Mouse (Mus musculus): ENCODE measurements around the gene Il1rn. TPM values are rescaled to one million over a fixed set of nuclear protein-coding genes. Genes with fewer than 3 reads are reported as not detected.

Gene Il1rn
- polyA plus RNA-seq, 1 experiment, result not detected

GRCm38 (mm10) chr2:24382456-24383230, 46.0 kb downstream of the Il1rn start:
- Histone ChIP-seq H3K27ac (ENCODE audit: control insufficient read depth, insufficient read depth, low read depth, low read length) (no peak overlapping the region), H3K4me3 (ENCODE audit: control insufficient read depth, low read depth, low read length) (no peak overlapping the region), H3K36me3 (ENCODE audit: control insufficient read depth, insufficient read depth, low read length) (no peaks in the 10 kb centered on the region), H3K27me3 (ENCODE audit: control insufficient read depth, insufficient read depth, low read length) (no peaks in the 10 kb centered on the region), H3K4me1 (ENCODE audit: control insufficient read depth, insufficient read depth, low read length) (peaks cover 2% of the 10 kb centered on the region; the same call in 1 of the 2 replicates)
- no peak for TF ChIP-seq CTCF (IDR thresholded peaks at IDR 0.05; ENCODE audit: control insufficient read depth, insufficient read depth, insufficient replicate concordance, low read depth, low read length)
- no peak for TF ChIP-seq POLR2A (IDR thresholded peaks at IDR 0.05; ENCODE audit: control insufficient read depth, low read depth, low read length)

DNA sequence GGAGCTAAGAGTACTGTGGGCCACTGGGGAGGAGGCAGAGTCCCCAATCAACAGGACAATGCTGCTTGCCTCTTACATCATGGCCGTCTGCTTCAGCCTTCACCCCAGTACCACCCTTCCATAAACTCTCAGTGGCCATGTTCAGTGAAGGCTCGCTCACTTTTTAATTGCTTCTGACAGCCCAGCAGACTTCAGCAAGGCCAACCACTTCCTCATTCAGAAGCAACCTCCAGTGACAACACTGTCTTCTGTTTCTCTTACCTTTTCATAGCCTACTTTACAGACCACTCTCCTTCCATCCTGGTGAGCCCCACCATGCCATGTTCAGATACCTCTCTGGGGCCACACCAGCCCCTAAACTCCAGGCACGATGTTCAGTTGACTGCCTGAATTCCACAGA, 47.0 kb downstream of the Il1rn start:
- TF ChIP-seq POLR2A (IDR thresholded peaks at IDR 0.05; ENCODE audit: control insufficient read depth, low read depth, low read length) (no peak), CTCF (IDR thresholded peaks at IDR 0.05; ENCODE audit: control insufficient read depth, insufficient read depth, insufficient replicate concordance, low read depth, low read length) (no peak)
- H3K27ac ChIP-seq (ENCODE audit: control insufficient read depth, insufficient read depth, low read depth, low read length), result no peak overlapping the region

GRCm38 (mm10) chr2:24384393-24384792, 47.7 kb downstream of the Il1rn start:
- Histone ChIP-seq H3K36me3 (ENCODE audit: control insufficient read depth, insufficient read depth, low read length) (no peaks in the 10 kb centered on the region), H3K4me3 (ENCODE audit: control insufficient read depth, low read depth, low read length) (no peak overlapping the region)
- TF ChIP-seq CTCF (IDR thresholded peaks at IDR 0.05; ENCODE audit: control insufficient read depth, insufficient read depth, insufficient replicate concordance, low read depth, low read length) (no peak), POLR2A (IDR thresholded peaks at IDR 0.05; ENCODE audit: control insufficient read depth, low read depth, low read length) (no peak)

More for the DNA sequence above, 47.0 kb downstream of the Il1rn start:
- H3K4me3 ChIP-seq (ENCODE audit: control insufficient read depth, low read depth, low read length), result no peak overlapping the region
- no peaks in the 10 kb centered on the region for H3K36me3 ChIP-seq (ENCODE audit: control insufficient read depth, insufficient read depth, low read length)
- peaks cover 2% of the 10 kb centered on the region; the same call in 1 of the 2 replicates for H3K4me1 ChIP-seq (ENCODE audit: control insufficient read depth, insufficient read depth, low read length)
- no peaks in the 10 kb centered on the region for H3K27me3 ChIP-seq (ENCODE audit: control insufficient read depth, insufficient read depth, low read length)

DNA sequence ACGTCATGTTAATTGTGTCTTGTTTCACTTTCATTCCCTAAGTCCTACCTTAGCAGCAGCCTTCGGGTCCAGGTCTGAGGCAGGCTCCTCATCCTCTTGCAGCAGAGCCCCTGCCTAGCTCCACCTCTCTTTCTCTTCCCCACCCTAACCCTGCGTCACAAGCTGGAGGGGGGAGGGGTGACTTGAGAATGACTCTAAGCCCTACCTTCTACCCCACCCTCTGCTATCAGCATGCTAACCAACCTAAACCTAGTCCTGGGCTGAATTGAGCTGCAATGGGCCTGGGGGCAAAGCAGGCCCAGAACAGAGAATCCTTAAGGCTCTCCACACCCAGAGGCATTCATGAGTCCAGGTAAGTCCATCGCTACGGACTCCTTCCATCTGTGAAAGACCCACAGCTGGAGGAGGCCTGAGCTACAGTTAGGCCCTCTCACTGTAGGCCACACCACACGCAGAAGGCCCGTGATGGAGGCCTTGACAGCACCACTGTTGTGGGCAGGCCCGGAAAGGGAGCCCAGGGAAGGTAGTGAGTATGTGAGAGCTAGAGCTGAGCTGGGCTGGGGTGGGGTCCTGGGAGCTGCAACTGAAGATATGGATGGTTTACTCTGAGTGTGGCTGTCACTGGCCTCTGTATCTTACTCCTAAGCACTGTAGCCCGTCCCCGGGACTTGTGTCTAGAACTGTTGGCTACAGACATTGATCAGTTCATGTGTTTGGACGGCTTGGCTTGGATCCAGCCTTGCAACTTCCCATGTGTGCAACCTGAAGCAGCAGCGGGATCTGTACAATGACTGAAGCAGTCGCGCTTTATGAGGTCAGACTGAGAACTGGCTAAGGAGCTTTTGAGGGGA, 48.7 kb downstream of the Il1rn start:
- H3K36me3 ChIP-seq (ENCODE audit: control insufficient read depth, insufficient read depth, low read length), result no peaks in the 10 kb centered on the region
- no peak overlapping the region for H3K4me3 ChIP-seq (ENCODE audit: control insufficient read depth, low read depth, low read length)
- peaks cover 2% of the 10 kb centered on the region; the same call in 1 of the 2 replicates for H3K4me1 ChIP-seq (ENCODE audit: control insufficient read depth, insufficient read depth, low read length)
- TF ChIP-seq POLR2A (IDR thresholded peaks at IDR 0.05; ENCODE audit: control insufficient read depth, low read depth, low read length) (no peak), CTCF (IDR thresholded peaks at IDR 0.05; ENCODE audit: control insufficient read depth, insufficient read depth, insufficient replicate concordance, low read depth, low read length) (no peak)
- no peak overlapping the region for H3K27ac ChIP-seq (ENCODE audit: control insufficient read depth, insufficient read depth, low read depth, low read length)
- H3K27me3 ChIP-seq (ENCODE audit: control insufficient read depth, insufficient read depth, low read length), result no peaks in the 10 kb centered on the region

More at GRCm38 (mm10) chr2:24384393-24384792, 47.7 kb downstream of the Il1rn start:
- Histone ChIP-seq H3K4me1 (ENCODE audit: control insufficient read depth, insufficient read depth, low read length) (peaks cover 2% of the 10 kb centered on the region; the same call in 1 of the 2 replicates), H3K27me3 (ENCODE audit: control insufficient read depth, insufficient read depth, low read length) (no peaks in the 10 kb centered on the region), H3K27ac (ENCODE audit: control insufficient read depth, insufficient read depth, low read depth, low read length) (no peak overlapping the region)

- peak overlapping the region; percentile 0 for H3K4me3 ChIP-seq (ENCODE audit: control insufficient read depth, low read depth, low read length)
- no peak overlapping the region for H3K27ac ChIP-seq (ENCODE audit: control insufficient read depth, insufficient read depth, low read depth, low read length)
Measured at GRCm38 (mm10) chr2:24386158-24386963, 49.7 kb downstream of the Il1rn start.

DNA sequence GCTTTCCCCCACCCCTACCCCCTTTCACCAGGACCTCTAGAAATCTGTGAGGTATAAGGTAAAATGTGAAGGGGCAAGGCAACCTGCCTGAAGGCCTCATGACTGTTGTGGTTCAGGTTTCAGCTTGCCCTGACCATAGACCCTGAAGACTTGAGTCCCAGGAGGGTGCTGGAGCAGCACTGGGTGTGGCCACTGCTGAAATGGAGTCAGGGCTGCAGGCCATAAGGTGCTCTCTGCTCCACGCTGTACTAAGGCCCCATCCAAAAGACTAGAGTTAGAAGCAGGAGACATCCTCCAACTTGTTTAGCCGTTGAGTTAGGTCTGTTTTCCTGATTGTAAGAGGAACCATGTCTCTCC, 50.3 kb downstream of the Il1rn start:
- no peak overlapping the region for H3K27ac ChIP-seq (ENCODE audit: control insufficient read depth, insufficient read depth, low read depth, low read length)
- H3K4me1 ChIP-seq (ENCODE audit: control insufficient read depth, insufficient read depth, low read length), result peaks cover 2% of the 10 kb centered on the region; the same call in 1 of the 2 replicates
- H3K4me3 ChIP-seq (ENCODE audit: control insufficient read depth, low read depth, low read length), result no peak overlapping the region
- no peaks in the 10 kb centered on the region for H3K27me3 ChIP-seq (ENCODE audit: control insufficient read depth, insufficient read depth, low read length)
- H3K36me3 ChIP-seq (ENCODE audit: control insufficient read depth, insufficient read depth, low read length), result no peaks in the 10 kb centered on the region
- TF ChIP-seq CTCF (IDR thresholded peaks at IDR 0.05; ENCODE audit: control insufficient read depth, insufficient read depth, insufficient replicate concordance, low read depth, low read length), result no peak

More at GRCm38 (mm10) chr2:24386158-24386963, 49.7 kb downstream of the Il1rn start:
- no peak for TF ChIP-seq POLR2A (IDR thresholded peaks at IDR 0.05; ENCODE audit: control insufficient read depth, low read depth, low read length)
- no peak for TF ChIP-seq CTCF (IDR thresholded peaks at IDR 0.05; ENCODE audit: control insufficient read depth, insufficient read depth, insufficient replicate concordance, low read depth, low read length)
- no peaks in the 10 kb centered on the region for H3K27me3 ChIP-seq (ENCODE audit: control insufficient read depth, insufficient read depth, low read length)
- no peaks in the 10 kb centered on the region for H3K36me3 ChIP-seq (ENCODE audit: control insufficient read depth, insufficient read depth, low read length)
- H3K4me1 ChIP-seq (ENCODE audit: control insufficient read depth, insufficient read depth, low read length), result peaks cover 2% of the 10 kb centered on the region; the same call in 1 of the 2 replicates

Measured in testis, adult 2 months (tissue).